Mouse (Mus musculus): ENCODE data around the gene Ube2e1. TPM values are rescaled to one million over a fixed set of nuclear protein-coding genes. Genes with fewer than 3 reads are reported as not detected.

Ube2e1 gene
- total and polyA plus RNA-seq, 2 experiments from 2014 or later: 45.1 to 152 TPM

GRCm38 (mm10) chr14:18304165-18304564 lies 27.5 kb downstream of the Ube2e1 start:
- Histone ChIP-seq H3K4me3 (ENCODE audit: low read depth, low read length) (no peak overlapping the region), H3K27me3 (ENCODE audit: insufficient read depth, low read length) (no peaks in the 10 kb centered on the region), H3K36me3 (ENCODE audit: insufficient read depth, low read length) (no peaks in the 10 kb centered on the region), H3K4me1 (ENCODE audit: insufficient read depth, low read length) (no peaks in the 10 kb centered on the region), H3K9ac (replicated peaks; ENCODE audit: low read length, poor library complexity, severe bottlenecking) (no peak overlapping the region), H3K4me2 (ENCODE audit: low read depth, low read length, poor library complexity, severe bottlenecking) (no peak overlapping the region), H3K27ac (ENCODE audit: low read depth, low read length) (no peak overlapping the region), H3K9me3 (ENCODE audit: low read length) (no peaks in the 10 kb centered on the region)
- DNase-seq (ENCODE audit: low spot score) (no peak), ATAC-seq (ENCODE audit: low FRiP score) (no peak)
- no peak for TF ChIP-seq CTCF (IDR thresholded peaks at IDR 0.05)
- WGBS: 94% methylated on average over 5 of the region's 5 CpGs

GRCm38 (mm10) chr14:18303262-18303661 lies 28.4 kb downstream of the Ube2e1 start:
- WGBS: 66% methylated on average over 4 of the region's 4 CpGs
- H3K4me2 ChIP-seq (ENCODE audit: low read depth, low read length, poor library complexity, severe bottlenecking): no peak overlapping the region
- ATAC-seq (ENCODE audit: low FRiP score) (peak; percentile 58; the same call in 1 of the 2 replicates), DNase-seq (ENCODE audit: low spot score) (peak; percentile 63)
- H3K36me3 ChIP-seq (ENCODE audit: insufficient read depth, low read length): 0 out of 2 replicates have a peak, but pooled peaks cover 2% of the 10 kb centered on the region
- no peak overlapping the region for H3K4me3 ChIP-seq (ENCODE audit: low read depth, low read length)
- no peak for TF ChIP-seq CTCF (IDR thresholded peaks at IDR 0.05)
- no peaks in the 10 kb centered on the region for H3K9me3 ChIP-seq (ENCODE audit: low read length)
- no peak overlapping the region for H3K9ac ChIP-seq (replicated peaks; ENCODE audit: low read length, poor library complexity, severe bottlenecking)
- H3K27ac ChIP-seq (ENCODE audit: low read depth, low read length): no peak overlapping the region
- no peaks in the 10 kb centered on the region for H3K27me3 ChIP-seq (ENCODE audit: insufficient read depth, low read length)
- no peaks in the 10 kb centered on the region for H3K4me1 ChIP-seq (ENCODE audit: insufficient read depth, low read length)

- Histone ChIP-seq H3K36me3 (ENCODE audit: insufficient read depth, low read length) (0 out of 2 replicates have a peak, but pooled peaks cover 2% of the 10 kb centered on the region), H3K9ac (replicated peaks; ENCODE audit: low read length, poor library complexity, severe bottlenecking) (no peak overlapping the region), H3K4me1 (ENCODE audit: insufficient read depth, low read length) (no peaks in the 10 kb centered on the region), H3K4me3 (ENCODE audit: low read depth, low read length) (no peak overlapping the region), H3K27me3 (ENCODE audit: insufficient read depth, low read length) (no peaks in the 10 kb centered on the region), H3K4me2 (ENCODE audit: low read depth, low read length, poor library complexity, severe bottlenecking) (no peak overlapping the region), H3K27ac (ENCODE audit: low read depth, low read length) (no peak overlapping the region), H3K9me3 (ENCODE audit: low read length) (no peaks in the 10 kb centered on the region)
- ATAC-seq (ENCODE audit: low FRiP score) (no peak), DNase-seq (ENCODE audit: low spot score) (no peak)
- no peak for TF ChIP-seq CTCF (IDR thresholded peaks at IDR 0.05)
- 87% methylated on average over 3 of the region's 3 CpGs for WGBS
Observed at GRCm38 (mm10) chr14:18302750-18303149, 28.9 kb downstream of the Ube2e1 start.

DNA sequence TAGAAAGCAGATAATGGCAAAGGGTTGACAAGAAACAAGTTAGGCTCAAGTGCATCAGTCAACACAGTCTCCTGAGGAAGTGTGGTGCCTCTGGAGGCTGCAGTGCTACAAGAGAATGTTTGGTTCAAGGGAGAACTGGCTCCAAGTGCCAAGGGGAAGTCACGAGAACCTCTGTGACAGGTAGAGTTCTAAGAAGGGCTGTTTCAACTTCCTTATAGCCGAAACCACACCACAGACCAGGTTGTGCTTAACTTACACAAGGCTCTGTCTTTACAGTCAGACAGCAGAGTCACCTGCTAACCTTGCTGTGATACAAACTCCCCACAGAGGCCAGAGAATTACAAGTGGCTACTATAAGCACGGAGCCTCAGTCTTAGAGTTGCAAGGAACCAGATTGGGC lies 30.1 kb downstream of the Ube2e1 start:
- no peak for ATAC-seq (ENCODE audit: low FRiP score)
- 0 out of 2 replicates have a peak, but pooled peaks cover 2% of the 10 kb centered on the region for H3K36me3 ChIP-seq (ENCODE audit: insufficient read depth, low read length)
- no peak for TF ChIP-seq CTCF (IDR thresholded peaks at IDR 0.05)

DNA sequence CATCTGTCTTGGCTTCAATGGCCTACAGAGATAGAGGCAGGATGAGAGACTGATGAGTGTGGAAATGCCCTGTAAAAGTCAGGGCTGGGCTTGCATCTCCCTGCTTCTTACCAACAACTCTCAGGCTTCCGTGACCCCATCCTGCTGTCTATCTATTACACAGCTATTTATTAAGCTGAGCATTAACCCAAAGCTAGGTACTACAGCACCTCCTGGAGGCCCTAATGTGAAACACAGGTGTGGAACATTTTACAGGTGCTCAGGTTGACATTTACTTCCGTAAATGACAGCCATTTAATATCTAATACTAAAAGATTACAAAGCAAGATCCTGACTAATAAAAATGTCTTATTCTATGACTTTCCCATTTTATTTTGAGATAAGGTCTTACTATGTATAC lies 31.0 kb downstream of the Ube2e1 start:
- no peak overlapping the region for H3K4me3 ChIP-seq (ENCODE audit: low read depth, low read length)
- H3K27ac ChIP-seq (ENCODE audit: low read depth, low read length): no peak overlapping the region
- H3K27me3 ChIP-seq (ENCODE audit: insufficient read depth, low read length): no peaks in the 10 kb centered on the region
- H3K4me2 ChIP-seq (ENCODE audit: low read depth, low read length, poor library complexity, severe bottlenecking): no peak overlapping the region
- H3K9me3 ChIP-seq (ENCODE audit: low read length): no peaks in the 10 kb centered on the region
- TF ChIP-seq CTCF (IDR thresholded peaks at IDR 0.05): peak; percentile 14; the same call in 1 of the 2 replicates
- ATAC-seq (ENCODE audit: low FRiP score): no peak
- 97% methylated on average over 2 of the region's 2 CpGs for whole genome bisulfite sequencing
- no peak for DNase-seq (ENCODE audit: low spot score)
- no peak overlapping the region for H3K9ac ChIP-seq (replicated peaks; ENCODE audit: low read length, poor library complexity, severe bottlenecking)
- 0 out of 2 replicates have a peak, but pooled peaks cover 2% of the 10 kb centered on the region for H3K36me3 ChIP-seq (ENCODE audit: insufficient read depth, low read length)
- no peaks in the 10 kb centered on the region for H3K4me1 ChIP-seq (ENCODE audit: insufficient read depth, low read length)

More for the DNA sequence above, 30.1 kb downstream of the Ube2e1 start:
- no peak for DNase-seq (ENCODE audit: low spot score)
- Histone ChIP-seq H3K4me2 (ENCODE audit: low read depth, low read length, poor library complexity, severe bottlenecking) (no peak overlapping the region), H3K9ac (replicated peaks; ENCODE audit: low read length, poor library complexity, severe bottlenecking) (no peak overlapping the region), H3K27me3 (ENCODE audit: insufficient read depth, low read length) (no peaks in the 10 kb centered on the region), H3K27ac (ENCODE audit: low read depth, low read length) (no peak overlapping the region), H3K4me3 (ENCODE audit: low read depth, low read length) (no peak overlapping the region), H3K4me1 (ENCODE audit: insufficient read depth, low read length) (no peaks in the 10 kb centered on the region), H3K9me3 (ENCODE audit: low read length) (no peaks in the 10 kb centered on the region)
- WGBS: 83% methylated on average over 3 of the region's 3 CpGs

- 96% methylated on average over 2 of the region's 2 CpGs for WGBS
- Histone ChIP-seq H3K4me2 (ENCODE audit: low read depth, low read length, poor library complexity, severe bottlenecking) (no peak overlapping the region), H3K4me3 (ENCODE audit: low read depth, low read length) (no peak overlapping the region)
Observed at GRCm38 (mm10) chr14:18298874-18299273, 32.8 kb downstream of the Ube2e1 start.

More at GRCm38 (mm10) chr14:18298874-18299273, 32.8 kb downstream of the Ube2e1 start:
- no peak for TF ChIP-seq CTCF (IDR thresholded peaks at IDR 0.05)
- ATAC-seq (ENCODE audit: low FRiP score) (no peak), DNase-seq (ENCODE audit: low spot score) (no peak)
- 0 out of 2 replicates have a peak, but pooled peaks cover 2% of the 10 kb centered on the region for H3K36me3 ChIP-seq (ENCODE audit: insufficient read depth, low read length)
- no peaks in the 10 kb centered on the region for H3K4me1 ChIP-seq (ENCODE audit: insufficient read depth, low read length)
- no peak overlapping the region for H3K27ac ChIP-seq (ENCODE audit: low read depth, low read length)
- H3K27me3 ChIP-seq (ENCODE audit: insufficient read depth, low read length): no peaks in the 10 kb centered on the region
- H3K9me3 ChIP-seq (ENCODE audit: low read length): no peaks in the 10 kb centered on the region
- no peak overlapping the region for H3K9ac ChIP-seq (replicated peaks; ENCODE audit: low read length, poor library complexity, severe bottlenecking)
